ENCODE assay signal across 8 mouse cellular contexts in the genomic region with DNA sequence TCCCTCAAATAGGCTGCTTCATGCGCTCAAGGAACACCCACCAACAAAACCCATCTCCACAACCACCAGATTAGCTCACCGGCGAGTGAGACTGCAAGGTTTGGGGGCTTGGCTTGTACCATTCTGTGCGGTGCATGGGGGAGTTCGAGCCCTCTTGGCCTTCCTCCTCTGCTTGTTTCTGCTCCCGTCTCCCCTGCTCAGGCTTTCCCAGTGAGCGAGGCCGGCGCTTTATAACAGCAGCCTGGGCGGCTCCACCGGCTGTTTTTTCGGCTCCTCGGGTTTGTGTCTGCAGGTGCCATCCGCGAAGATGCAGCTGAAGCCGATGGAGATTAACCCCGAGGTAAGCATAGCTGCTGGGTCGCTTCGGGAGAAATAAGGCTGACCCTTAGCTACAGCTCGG. TPM values are rescaled to one million over a fixed set of nuclear protein-coding genes. Genes with fewer than 3 reads are reported as not detected.
A peak's percentile ranks its signal among the peaks of the same experiment; 100 is the strongest.
DNase-seq lines count a peak whose midpoint lies in the region; ATAC-seq lines count a peak whose summit lies in the region.

Gene Uchl1 (plus strand): TSS at position 109 of the 400 bp plus-strand sequence.

- H3K27me3 ChIP-seq in intestine, embryonic 14.5 days (replicated peaks; ENCODE audit: control insufficient read depth, insufficient read depth, low read length), result peaks cover 46% of the 10 kb centered on the region

- no peaks in the 10 kb centered on the region for H3K9me3 ChIP-seq in intestine, embryonic 14.5 days (ENCODE audit: control insufficient read depth, low read length)

- under 1% methylated on average over 20 of the region's 20 CpGs for WGBS in intestine, embryonic 14.5 days

- no peaks in the 10 kb centered on the region for H3K36me3 ChIP-seq in intestine, embryonic 14.5 days (ENCODE audit: control insufficient read depth, insufficient read depth, low read length)

- peak within 1 kb of the TSS; percentile 17; the same call in 1 of the 2 replicates for H3K9ac ChIP-seq in intestine, embryonic 14.5 days (ENCODE audit: low read length)

- H3K27ac ChIP-seq in intestine, embryonic 14.5 days (ENCODE audit: low read depth), result no peak within 1 kb of the TSS

- H3K4me1 ChIP-seq in intestine, embryonic 14.5 days (replicated peaks; ENCODE audit: control insufficient read depth, insufficient read depth, low read length), result peaks cover 8% of the 10 kb centered on the region; the same call in 1 of the 2 replicates

- ATAC-seq in intestine, embryonic 14.5 days (replicated peaks; ENCODE audit: low FRiP score, low TSS enrichment, low read depth), result peak; percentile 75
- peak; percentile 80 for ATAC-seq in megakaryocyte progenitor cell, adult 5-6 weeks (replicated peaks; ENCODE audit: poor library complexity)

- peak within 1 kb of the TSS; percentile 39 for H3K4me3 ChIP-seq in intestine, embryonic 14.5 days (ENCODE audit: low read depth, low read length)

- peak; percentile 80 to 85 for DNase-seq in adrenal gland, adult (ENCODE audit: inconsistent age in 2 of 2, low spot score in 1 of 2)
- peak; percentile 84 to 92 for DNase-seq in cerebellum, postnatal 4 days (ENCODE audit: low spot score in 2 of 2)
- peak; percentile 48 for DNase-seq in gastrocnemius, postnatal 10 days
- DNase-seq in intestine, embryonic 14.5 days (ENCODE audit: low spot score), result peak; percentile 84
- DNase-seq in left cerebral cortex, adult 8-10 months (ENCODE audit: low spot score in 2 of 2), result peak; percentile 93 to 96
- peak; percentile 93 to 94 for DNase-seq in right cerebral cortex, postnatal 36 days (ENCODE audit: low spot score in 2 of 2)
- DNase-seq in yolk sac, embryonic 10.5 days (ENCODE audit: low spot score), result peak; percentile 72

- peak within 1 kb of the TSS; percentile 85 for H3K4me2 ChIP-seq in intestine, embryonic 14.5 days (ENCODE audit: low read length)

RNA-seq across cellular contexts. Expression of gene Uchl1, which starts in this region (rescaled TPM):
- total RNA-seq in gastrocnemius, postnatal 10 days (2021), result 10 to 100 TPM; 15.0 to 18.4 TPM
- polyA plus RNA-seq in intestine, embryonic 14.5 days (2014; fragmentation: Nextera tagmentation; extraction: Ambion mirVana), result 115 and 125 TPM in 2 replicates
- total RNA-seq in left cerebral cortex, adult 8-10 months (2022), result 100 to 1,000 TPM; 868 to 902 (median 877) TPM
- total RNA-seq in megakaryocyte progenitor cell, adult 5-6 weeks (2015), result 0.96 TPM in 1 of 2 replicates, not detected in the other
- 0.27 TPM in 1 of 2 replicates, not detected in the other for total RNA-seq in megakaryocyte progenitor cell, adult 5-6 weeks (2017)

Comparison
In these comparisons a context has a peak if more than half of its experiments do, and no peak if none do; other contexts are left out.
1. RNA of gene Uchl1 (total RNA-seq): 868 to 902 TPM in left cerebral cortex, adult 8-10 months; 15.0 to 18.4 TPM in gastrocnemius, postnatal 10 days and 0.27 to 0.96 TPM in megakaryocyte progenitor cell, adult 5-6 weeks; every median in the first group is over 10 times any median in the second.
2. Peak in ATAC-seq in megakaryocyte progenitor cell, adult 5-6 weeks; RNA of the gene not detected or under 1 TPM.
3. Peak in every context shown above with its lines, with median percentiles within 50 percentile points of each other: DNase-seq.